In the genomic region with DNA sequence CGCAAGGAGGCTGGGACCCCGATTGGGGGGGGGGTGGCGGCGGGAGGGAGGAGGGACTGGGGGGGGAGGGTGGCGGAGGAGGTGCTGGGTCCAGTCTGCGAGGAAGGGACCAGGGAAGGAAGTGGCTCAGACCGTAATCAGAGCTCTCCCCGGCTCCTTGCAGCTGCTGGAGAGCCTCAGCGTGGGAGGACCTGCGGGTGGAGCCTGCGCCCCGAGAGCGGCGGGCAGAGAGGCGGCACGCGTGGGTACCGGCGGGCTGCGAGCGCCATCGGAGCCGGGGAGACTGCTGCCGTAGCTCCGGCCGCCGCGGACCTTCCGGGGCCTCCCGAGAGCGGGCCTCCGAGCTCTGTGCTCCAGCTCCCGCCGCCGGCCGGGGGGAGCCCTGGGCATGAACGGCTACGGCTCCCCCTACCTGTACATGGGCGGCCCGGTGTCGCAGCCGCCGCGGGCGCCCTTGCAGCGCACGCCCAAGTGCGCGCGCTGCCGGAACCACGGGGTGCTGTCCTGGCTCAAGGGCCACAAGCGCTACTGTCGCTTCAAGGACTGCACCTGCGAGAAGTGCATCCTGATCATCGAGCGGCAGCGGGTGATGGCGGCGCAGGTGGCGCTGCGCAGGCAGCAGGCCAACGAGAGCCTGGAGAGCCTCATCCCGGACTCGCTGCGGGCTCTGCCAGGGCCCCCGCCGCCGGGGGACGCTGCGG, we compare ENCODE assay signal across 8 mouse cellular contexts. TPM values are rescaled to one million over a fixed set of nuclear protein-coding genes. Genes with fewer than 3 reads are reported as not detected.
DNase-seq lines count a peak whose midpoint lies in the region; ATAC-seq and TF ChIP-seq lines count a peak whose summit lies in the region.

No protein-coding gene starts in this region.

- no peaks in the 10 kb centered on the region; the same call in 1 of the 2 replicates for H3K4me1 ChIP-seq in lung, adult 2 months (ENCODE audit: control insufficient read depth, insufficient read depth, low read length)
- H3K4me1 ChIP-seq in hindbrain, embryonic 14.5 days (replicated peaks; ENCODE audit: control insufficient read depth, insufficient read depth, low read length): peaks cover 15% of the 10 kb centered on the region; the same call in 1 of the 2 replicates
- H3K4me1 ChIP-seq in midbrain, embryonic 12.5 days: peaks cover 20% of the 10 kb centered on the region

- no peak overlapping the region for H3K27ac ChIP-seq in hindbrain, embryonic 14.5 days
- no peak overlapping the region; the same call in 1 of the 2 replicates for H3K27ac ChIP-seq in midbrain, embryonic 12.5 days (replicated peaks)

- TF ChIP-seq CTCF in lung, adult 2 months (IDR thresholded peaks at IDR 0.05; ENCODE audit: insufficient read depth, low read length): no peak

- peak; percentile 11 to 40 for DNase-seq in adrenal gland, adult (ENCODE audit: inconsistent age in 2 of 2, low spot score in 1 of 2)
- DNase-seq in adrenal gland, postnatal 4 days (ENCODE audit: low spot score in 2 of 2): no peak
- DNase-seq in lung, adult 2 months: no peak
- DNase-seq in lung, postnatal 25 days (ENCODE audit: low spot score): no peak
- no peak for DNase-seq in hindbrain, embryonic 14.5 days (ENCODE audit: low spot score)
- DNase-seq in urinary bladder, adult 18-20 months (ENCODE audit: low spot score in 2 of 2): no peak
- no peak for DNase-seq in left cerebral cortex, postnatal 14 days (ENCODE audit: low spot score in 2 of 2)

- peaks cover 100% of the 10 kb centered on the region for H3K27me3 ChIP-seq in hindbrain, embryonic 14.5 days (ENCODE audit: control insufficient read depth, insufficient read depth, low read length)
- peaks cover 97% of the 10 kb centered on the region for H3K27me3 ChIP-seq in midbrain, embryonic 12.5 days

- H3K36me3 ChIP-seq in hindbrain, embryonic 14.5 days (replicated peaks; ENCODE audit: control insufficient read depth, insufficient read depth): no peaks in the 10 kb centered on the region
- H3K36me3 ChIP-seq in midbrain, embryonic 12.5 days: no peaks in the 10 kb centered on the region

- H3K4me3 ChIP-seq in lung, adult 2 months (replicated peaks; ENCODE audit: extremely low read depth, low read depth, low read length): peak overlapping the region; percentile 9
- peak overlapping the region; percentile 18 for H3K4me3 ChIP-seq in hindbrain, embryonic 14.5 days (replicated peaks; ENCODE audit: low read length)
- H3K4me3 ChIP-seq in midbrain, embryonic 12.5 days: peak overlapping the region; percentile 43

- no peak for TF ChIP-seq POLR2A in lung, adult 2 months (IDR thresholded peaks at IDR 0.05; ENCODE audit: borderline replicate concordance, extremely low read depth, low read depth, low read length)

- H3K4me2 ChIP-seq in hindbrain, embryonic 14.5 days (replicated peaks): peak overlapping the region; percentile 44
- peak overlapping the region; percentile 58 for H3K4me2 ChIP-seq in midbrain, embryonic 12.5 days (replicated peaks)

- no peaks in the 10 kb centered on the region for H3K9me3 ChIP-seq in hindbrain, embryonic 14.5 days (ENCODE audit: control insufficient read depth, low read length)
- no peaks in the 10 kb centered on the region for H3K9me3 ChIP-seq in midbrain, embryonic 12.5 days

- H3K9ac ChIP-seq in hindbrain, embryonic 14.5 days: no peak overlapping the region
- peak overlapping the region; percentile 44; the same call in 1 of the 2 replicates for H3K9ac ChIP-seq in midbrain, embryonic 12.5 days (replicated peaks)

- intact Hi-C loops in left cerebral cortex, postnatal 14 days (cut with DNase I): no loop called here

- ATAC-seq in hindbrain, embryonic 14.5 days (ENCODE audit: low FRiP score): peak; percentile 52; the same call in 1 of the 2 replicates
- peak; percentile 73 for ATAC-seq in midbrain, embryonic 12.5 days (ENCODE audit: low FRiP score, low read depth)

- WGBS in lung, adult 2 months: under 1% methylated on average over 68 of the region's 71 CpGs
- WGBS in hindbrain, embryonic 14.5 days: under 1% methylated on average over 58 of the region's 71 CpGs
- WGBS in midbrain, embryonic 12.5 days: under 1% methylated on average over 64 of the region's 71 CpGs

RNA-seq across cellular contexts. Expression of a gene that starts 0.5 kb away (rescaled TPM):
- total RNA-seq in adrenal gland, postnatal 4 days (2021): not detected
- 0.42 and 1.0 TPM in 2 replicates for polyA plus RNA-seq in lung, adult 2 months (2012; rRNA removed)
- 0.80 and 0.86 TPM in 2 replicates for polyA plus RNA-seq in hindbrain, embryonic 14.5 days (2014; fragmentation: Nextera tagmentation; extraction: Ambion mirVana)
- polyA plus RNA-seq in midbrain, embryonic 12.5 days (2016; fragmentation: Nextera tagmentation; extraction: Ambion mirVana): 1.0 and 2.9 TPM in 2 replicates
- not detected for total RNA-seq in left cerebral cortex, postnatal 14 days (2021)

Comparison
In these comparisons a context has a peak if more than half of its experiments do, and no peak if none do; other contexts are left out.
1. DNase-seq: peak in adrenal gland, adult (2 of 2); none in adrenal gland, postnatal 4 days (0 of 2), lung, adult 2 months (single experiment), lung, postnatal 25 days (single experiment), hindbrain, embryonic 14.5 days (single experiment), urinary bladder, adult 18-20 months (0 of 2) and left cerebral cortex, postnatal 14 days (0 of 2).
2. Peak in every context shown above with its lines, with median percentiles within 50 percentile points of each other: H3K4me3 ChIP-seq.